Mouse (Mus musculus): ENCODE results near the gene Gtf2i.
"Not testable (repeated sequence)": the region's sequence is repeated elsewhere in the genome, so short reads cannot be mapped to it uniquely, and the experiment has no call there.

Gene Gtf2i

GRCm38 (mm10) chr5:134314688-134315622, at the start of gene Gtf2i:
Gene Gtf2i, minus strand, starts transcription at chr5:134314760.
- peak; percentile 93 to 97 for DNase-seq

GRCm38 (mm10) chr5:134359101-134359500, 44.5 kb upstream of the Gtf2i start:
- DNase-seq = no peak

- not testable (repeated sequence) for DNase-seq
Measured at GRCm38 (mm10) chr5:134355372-134355771, 40.8 kb upstream of the Gtf2i start.

GRCm38 (mm10) chr5:134353117-134353516, 38.6 kb upstream of the Gtf2i start:
- no peak for DNase-seq

- peak; percentile 25 to 41 for DNase-seq
Measured at GRCm38 (mm10) chr5:134352527-134353001, 38.0 kb upstream of the Gtf2i start.

GRCm38 (mm10) chr5:134350660-134351059, 36.1 kb upstream of the Gtf2i start:
- peak; percentile 66 to 80 for DNase-seq

- no peak for DNase-seq
Measured at GRCm38 (mm10) chr5:134347066-134347465, 32.5 kb upstream of the Gtf2i start.

- peak; percentile 41 to 58 for DNase-seq
Measured at GRCm38 (mm10) chr5:134345449-134345848, 30.9 kb upstream of the Gtf2i start.

- DNase-seq = no peak
Measured at GRCm38 (mm10) chr5:134344076-134344475, 29.5 kb upstream of the Gtf2i start.

- not testable (repeated sequence) for DNase-seq
Measured at GRCm38 (mm10) chr5:134343530-134343929, 29.0 kb upstream of the Gtf2i start.

- peak; percentile 30 to 51 for DNase-seq
Measured at GRCm38 (mm10) chr5:134342503-134343205, 28.1 kb upstream of the Gtf2i start.

- DNase-seq = no peak
Measured at GRCm38 (mm10) chr5:134341721-134342120, 27.2 kb upstream of the Gtf2i start.

- peak; percentile 36 to 56 for DNase-seq
Measured at GRCm38 (mm10) chr5:134341321-134341720, 26.8 kb upstream of the Gtf2i start.

GRCm38 (mm10) chr5:134340101-134340522, 25.6 kb upstream of the Gtf2i start:
- no peak for DNase-seq

GRCm38 (mm10) chr5:134337012-134337411, 22.5 kb upstream of the Gtf2i start:
- not testable (repeated sequence) for DNase-seq

- DNase-seq = peak; percentile 17 to 45
Measured at GRCm38 (mm10) chr5:134332743-134333142, 18.2 kb upstream of the Gtf2i start.

- DNase-seq = no peak
Measured at GRCm38 (mm10) chr5:134330082-134330481, 15.5 kb upstream of the Gtf2i start.

- DNase-seq = no peak
Measured at GRCm38 (mm10) chr5:134329311-134329710, 14.8 kb upstream of the Gtf2i start.

- no peak for DNase-seq
Measured at GRCm38 (mm10) chr5:134328482-134329001, 14.0 kb upstream of the Gtf2i start.

GRCm38 (mm10) chr5:134325856-134326566, 11.5 kb upstream of the Gtf2i start:
- no peak for DNase-seq

- DNase-seq = no peak
Measured at GRCm38 (mm10) chr5:134323869-134324268, 9.3 kb upstream of the Gtf2i start.

- DNase-seq = no peak
Measured at GRCm38 (mm10) chr5:134323311-134323710, 8.8 kb upstream of the Gtf2i start.

GRCm38 (mm10) chr5:134322355-134322754, 7.8 kb upstream of the Gtf2i start:
- DNase-seq = no peak

Data from kidney, postnatal 4 days (tissue).